Mouse (Mus musculus): ENCODE measurements around the gene Atp12a.

The Atp12a gene

GRCm38 (mm10) chr14:56379336-56379735 is 14.5 kb downstream of the Atp12a start:
- DNase-seq (ENCODE audit: low spot score), result no peak

GRCm38 (mm10) chr14:56382366-56382765 is 17.5 kb downstream of the Atp12a start:
- no peak for DNase-seq (ENCODE audit: low spot score)

DNA sequence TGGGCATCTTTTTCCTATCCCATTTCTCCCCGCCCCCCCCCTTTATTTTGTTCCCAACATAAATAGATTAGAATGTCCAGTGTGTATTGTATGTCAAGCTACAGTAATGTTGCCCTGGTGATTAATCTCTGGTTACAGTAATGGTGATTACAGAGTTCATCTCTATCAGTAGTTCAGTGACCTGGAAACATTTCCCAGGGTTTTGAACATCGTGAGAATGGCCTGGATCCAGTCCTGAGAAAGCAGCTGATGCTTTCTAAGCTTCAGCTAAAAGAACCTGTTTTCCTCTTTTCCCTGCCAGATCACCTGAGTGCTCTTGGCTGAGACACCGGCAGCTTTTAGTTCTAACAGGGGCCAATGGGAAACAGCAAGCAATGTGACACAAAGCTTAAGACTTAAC is 25.4 kb downstream of the Atp12a start:
- no peak for DNase-seq (ENCODE audit: low spot score)

GRCm38 (mm10) chr14:56393704-56394312 is 28.9 kb downstream of the Atp12a start:
- peak; percentile 28 for DNase-seq (ENCODE audit: low spot score)

DNA sequence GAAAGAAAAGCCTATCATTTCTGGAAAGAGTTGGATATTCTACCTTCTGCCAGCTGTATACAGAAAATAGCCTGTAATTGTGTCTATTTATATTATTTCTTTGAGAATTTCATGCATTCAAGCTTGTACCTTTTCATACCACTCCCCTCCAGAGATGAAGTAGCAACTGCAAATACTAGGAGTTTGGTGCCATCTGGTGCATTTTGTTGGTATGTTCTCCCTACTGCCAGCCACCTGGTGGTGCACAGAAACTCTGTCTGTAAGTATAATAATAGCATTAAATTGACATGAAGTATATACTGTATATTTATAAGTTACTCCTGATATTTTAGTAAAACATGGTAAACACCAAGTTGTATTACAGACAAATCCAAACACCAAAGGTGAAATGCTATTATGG is 33.1 kb downstream of the Atp12a start:
- peak; percentile 44 for DNase-seq (ENCODE audit: low spot score)

- no peak for DNase-seq (ENCODE audit: low spot score)
These were observed 37.6 kb downstream of the Atp12a start, which contains the start of gene Rnf17 for GRCm38 (mm10) chr14:56402311-56403071. Gene Rnf17, plus strand, starts transcription at chr14:56402581.

- DNase-seq (ENCODE audit: low spot score), result no peak
These were observed 38.2 kb downstream of the Atp12a start for GRCm38 (mm10) chr14:56403072-56403375.

All from embryo, embryonic 10.5 days (tissue).